Mouse (Mus musculus) B cell, adult 2 months (primary cell): ENCODE data around the gene Rnf150.

ENCODE experiments used
- DNase-seq, 2 experiments: peaks; one replicate each; pipeline ENCODE4 v3.0.0; 2022

The Rnf150 gene

GRCm38 (mm10) chr8:83035141-83035540 is 172.0 kb downstream of the Rnf150 start:
- no peak for DNase-seq

- no peak for DNase-seq
Measured at GRCm38 (mm10) chr8:83036521-83037166, 173.5 kb downstream of the Rnf150 start.

GRCm38 (mm10) chr8:83037321-83037720 is 174.2 kb downstream of the Rnf150 start:
- DNase-seq: no peak

- DNase-seq: no peak
Measured at GRCm38 (mm10) chr8:83038575-83038974, 175.4 kb downstream of the Rnf150 start.

GRCm38 (mm10) chr8:83041440-83041839 is 178.3 kb downstream of the Rnf150 start:
- DNase-seq: no peak

GRCm38 (mm10) chr8:83046912-83047311 is 183.8 kb downstream of the Rnf150 start:
- no peak for DNase-seq

- no peak for DNase-seq
Measured at GRCm38 (mm10) chr8:83048527-83048926, 185.4 kb downstream of the Rnf150 start.

GRCm38 (mm10) chr8:83049171-83049601 is 186.0 kb downstream of the Rnf150 start:
- no peak for DNase-seq

- DNase-seq: no peak
Measured at GRCm38 (mm10) chr8:83049616-83050015, 186.5 kb downstream of the Rnf150 start.

- no peak for DNase-seq
Measured at GRCm38 (mm10) chr8:83052896-83053295, 189.7 kb downstream of the Rnf150 start.

GRCm38 (mm10) chr8:83054801-83055200 is 191.6 kb downstream of the Rnf150 start:
- DNase-seq: no peak

- no peak for DNase-seq
Measured at GRCm38 (mm10) chr8:83058951-83059350, 195.8 kb downstream of the Rnf150 start.

- DNase-seq: no peak
Measured at GRCm38 (mm10) chr8:83060076-83060475, 196.9 kb downstream of the Rnf150 start.

- DNase-seq: no peak
Measured at GRCm38 (mm10) chr8:83061257-83061656, 198.1 kb downstream of the Rnf150 start.

GRCm38 (mm10) chr8:83061873-83062272 is 198.7 kb downstream of the Rnf150 start:
- no peak for DNase-seq

GRCm38 (mm10) chr8:83062276-83062675 is 199.1 kb downstream of the Rnf150 start:
- DNase-seq: no peak

GRCm38 (mm10) chr8:83064096-83064495 is 200.9 kb downstream of the Rnf150 start:
- no peak for DNase-seq

- DNase-seq: no peak
Measured at GRCm38 (mm10) chr8:83066076-83066475, 202.9 kb downstream of the Rnf150 start.

- no peak for DNase-seq
Measured at GRCm38 (mm10) chr8:83066846-83067245, 203.7 kb downstream of the Rnf150 start.

GRCm38 (mm10) chr8:83067906-83068305 is 204.8 kb downstream of the Rnf150 start:
- DNase-seq: no peak

GRCm38 (mm10) chr8:83074248-83074647 is 211.1 kb downstream of the Rnf150 start:
- no peak for DNase-seq

- no peak for DNase-seq
Measured at GRCm38 (mm10) chr8:83076621-83077020, 213.5 kb downstream of the Rnf150 start.

GRCm38 (mm10) chr8:83077329-83077728 is 214.2 kb downstream of the Rnf150 start:
- no peak for DNase-seq

GRCm38 (mm10) chr8:83078701-83079533 is 215.8 kb downstream of the Rnf150 start:
- DNase-seq: no peak
